Mouse (Mus musculus) spleen, adult 12 weeks (tissue): ENCODE data around the gene Foxo1.

Experiments
- DNase-seq: peaks from one replicate; pipeline ENCODE4 v3.0.0; 2022; ENCODE audit warnings: low spot score

Gene Foxo1

GRCm38 (mm10) chr3:52308586-52309321 lies 40.6 kb downstream of the Foxo1 start:
- DNase-seq, result no peak

GRCm38 (mm10) chr3:52320516-52321270 lies 52.6 kb downstream of the Foxo1 start:
- DNase-seq, result no peak

GRCm38 (mm10) chr3:52322401-52323385 lies 54.6 kb downstream of the Foxo1 start:
- DNase-seq, result no peak

DNA sequence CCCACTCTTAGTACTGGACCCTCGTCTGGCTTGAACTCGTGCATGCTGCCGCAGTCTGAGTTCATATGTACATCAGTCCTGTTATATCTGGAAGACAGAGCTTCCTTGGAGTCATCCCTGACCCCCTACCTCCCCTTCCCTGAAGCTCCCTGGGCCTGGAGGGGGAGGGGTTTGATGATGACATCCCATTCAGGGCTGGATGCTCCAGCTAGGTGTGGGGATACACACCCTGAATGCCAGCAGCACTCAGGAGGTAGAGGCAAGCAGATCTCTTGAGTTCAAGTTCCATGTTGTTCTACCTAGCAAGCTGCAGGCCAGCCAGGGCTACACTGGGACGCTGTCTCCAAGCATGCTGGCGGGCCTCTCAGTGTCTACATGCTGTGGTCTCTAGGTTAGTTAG lies 56.9 kb downstream of the Foxo1 start:
- no peak for DNase-seq

- no peak for DNase-seq
Measured at GRCm38 (mm10) chr3:52326687-52327086, 58.6 kb downstream of the Foxo1 start.

- no peak for DNase-seq
Measured at GRCm38 (mm10) chr3:52327146-52327545, 59.0 kb downstream of the Foxo1 start.

GRCm38 (mm10) chr3:52331709-52332108 lies 63.6 kb downstream of the Foxo1 start:
- DNase-seq, result no peak

DNA sequence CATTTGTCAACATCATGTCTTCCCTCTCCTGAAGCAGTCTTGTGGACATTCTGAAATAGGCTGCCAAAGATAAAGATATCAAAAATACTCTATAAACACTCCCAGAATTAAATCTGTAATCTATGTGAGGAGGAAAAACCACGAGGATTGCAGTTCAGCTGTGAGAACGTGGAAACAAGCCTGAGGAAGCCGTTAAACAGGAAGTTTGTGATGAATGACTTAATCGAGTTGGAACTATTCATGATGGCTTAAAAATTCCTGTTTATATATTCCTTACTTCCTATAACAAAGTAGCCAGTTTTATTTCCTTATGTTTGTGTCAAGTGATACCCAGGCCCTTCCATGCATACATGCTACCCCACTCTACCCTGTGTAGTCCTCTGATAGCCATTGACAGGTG lies 70.6 kb downstream of the Foxo1 start:
- no peak for DNase-seq

DNA sequence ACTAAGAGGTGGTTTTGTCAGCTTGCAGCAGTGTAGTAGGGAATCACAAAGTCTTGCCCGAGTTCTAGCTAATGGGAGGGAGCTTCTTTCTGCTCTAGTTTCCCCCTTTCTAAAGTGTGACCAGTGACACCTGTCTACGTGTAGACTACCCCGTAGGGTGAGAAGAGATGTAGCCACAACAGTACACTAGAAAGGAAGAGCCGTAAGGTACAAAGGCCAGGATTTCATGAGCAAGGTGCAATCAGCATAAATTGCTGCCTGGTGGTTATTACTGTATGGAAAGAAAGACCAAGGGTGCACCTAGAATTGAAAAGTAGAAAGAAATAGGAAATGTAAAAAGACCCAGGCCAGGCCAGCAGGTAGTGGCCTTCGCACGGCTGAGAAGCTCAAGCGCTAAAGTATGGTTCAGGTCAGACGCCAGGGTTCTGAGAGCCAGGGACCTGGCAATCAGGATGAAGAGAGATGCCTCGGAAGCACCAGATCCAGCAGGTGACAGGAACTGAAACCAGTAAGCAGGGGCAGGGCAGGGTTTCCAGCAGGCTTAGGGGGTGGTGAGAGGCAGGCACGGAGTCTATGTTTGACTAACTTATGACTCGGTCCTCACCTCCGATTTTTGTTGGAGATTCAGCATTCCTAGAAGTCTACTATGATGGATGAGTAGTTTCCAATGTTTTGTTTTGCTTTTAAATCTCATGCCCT lies 72.3 kb downstream of the Foxo1 start:
- peak; percentile 9 for DNase-seq

DNA sequence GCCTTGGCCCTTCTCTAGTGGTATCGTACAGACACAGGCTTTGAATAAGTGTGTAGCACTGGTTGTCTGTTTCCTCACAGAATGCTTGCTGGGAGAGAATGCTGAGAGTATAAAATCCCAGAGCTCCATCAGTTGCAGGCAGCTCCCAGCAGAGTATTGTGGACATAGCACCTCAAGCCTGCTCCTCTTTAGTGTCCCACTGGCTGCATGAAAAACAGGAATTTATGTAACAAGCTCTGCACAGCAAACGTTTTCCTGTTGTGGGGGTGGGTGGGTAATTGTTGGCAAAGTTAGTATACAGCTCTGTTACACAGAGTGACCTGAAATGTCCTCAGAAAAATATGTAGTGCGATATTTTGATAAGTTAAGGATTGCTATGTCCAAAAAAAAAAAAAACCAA lies 74.1 kb downstream of the Foxo1 start:
- no peak for DNase-seq

DNA sequence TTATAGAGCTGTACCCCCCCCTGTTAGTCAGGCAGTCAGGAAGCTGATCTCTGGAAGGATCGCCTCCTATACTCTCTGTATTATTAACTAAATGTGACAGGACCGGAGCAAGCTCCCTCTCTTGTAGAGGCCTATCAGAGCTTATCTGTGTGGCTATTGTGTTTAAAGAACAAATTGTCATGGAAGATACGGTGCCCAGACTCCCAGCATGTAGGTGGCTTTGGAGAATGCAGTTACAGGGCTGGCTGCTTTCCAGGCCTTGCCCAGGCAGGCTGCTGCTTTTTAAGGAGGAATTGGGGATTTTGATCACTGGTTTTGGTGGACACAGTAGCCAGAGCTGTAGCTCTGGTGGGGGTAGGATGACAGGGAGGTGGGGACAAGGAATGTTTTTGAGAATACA lies 74.7 kb downstream of the Foxo1 start:
- no peak for DNase-seq

GRCm38 (mm10) chr3:52343270-52344070 lies 75.3 kb downstream of the Foxo1 start:
- DNase-seq, result peak; percentile 25

DNA sequence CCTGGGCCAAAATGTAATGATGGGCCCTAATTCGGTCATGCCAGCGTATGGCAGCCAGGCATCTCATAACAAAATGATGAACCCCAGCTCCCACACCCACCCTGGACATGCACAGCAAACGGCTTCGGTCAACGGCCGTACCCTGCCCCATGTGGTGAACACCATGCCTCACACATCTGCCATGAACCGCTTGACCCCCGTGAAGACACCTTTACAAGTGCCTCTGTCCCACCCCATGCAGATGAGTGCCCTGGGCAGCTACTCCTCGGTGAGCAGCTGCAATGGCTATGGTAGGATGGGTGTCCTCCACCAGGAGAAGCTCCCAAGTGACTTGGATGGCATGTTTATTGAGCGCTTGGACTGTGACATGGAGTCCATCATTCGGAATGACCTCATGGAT lies 77.7 kb downstream of the Foxo1 start:
- DNase-seq, result no peak

DNA sequence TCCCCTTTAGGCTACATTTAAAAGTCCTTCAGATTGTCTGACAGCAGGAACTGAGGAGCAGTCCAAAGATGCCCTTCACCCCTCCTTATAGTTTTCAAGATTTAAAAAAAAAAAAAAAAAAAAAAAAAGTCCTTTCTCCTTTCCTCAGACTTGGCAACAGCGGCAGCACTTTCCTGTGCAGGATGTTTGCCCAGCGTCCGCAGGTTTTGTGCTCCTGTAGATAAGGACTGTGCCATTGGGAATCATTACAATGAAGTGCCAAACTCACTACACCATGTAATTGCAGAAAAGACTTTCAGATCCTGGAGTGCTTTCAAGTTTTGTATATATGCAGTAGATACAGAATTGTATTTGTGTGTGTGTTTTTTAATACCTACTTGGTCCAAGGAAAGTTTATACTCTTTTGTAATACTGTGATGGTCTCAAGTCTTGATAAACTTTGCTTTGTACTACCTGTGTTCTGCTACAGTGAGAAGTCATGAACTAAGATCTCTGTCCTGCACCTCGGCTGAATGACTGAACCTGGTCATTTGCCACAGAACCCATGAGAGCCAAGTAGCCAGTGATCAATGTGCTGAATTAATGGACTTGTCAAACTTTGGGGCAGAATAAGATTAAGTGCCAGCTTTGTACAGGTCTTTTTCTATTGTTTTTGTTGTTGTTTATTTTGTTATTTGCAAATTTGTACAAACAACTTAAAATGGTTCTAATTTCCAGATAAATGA lies 79.0 kb downstream of the Foxo1 start:
- DNase-seq, result no peak

GRCm38 (mm10) chr3:52347980-52348622 lies 80.0 kb downstream of the Foxo1 start:
- DNase-seq, result no peak

GRCm38 (mm10) chr3:52350636-52351035 lies 82.5 kb downstream of the Foxo1 start:
- no peak for DNase-seq

- DNase-seq, result no peak
Measured at GRCm38 (mm10) chr3:52351901-52352300, 83.8 kb downstream of the Foxo1 start.

DNA sequence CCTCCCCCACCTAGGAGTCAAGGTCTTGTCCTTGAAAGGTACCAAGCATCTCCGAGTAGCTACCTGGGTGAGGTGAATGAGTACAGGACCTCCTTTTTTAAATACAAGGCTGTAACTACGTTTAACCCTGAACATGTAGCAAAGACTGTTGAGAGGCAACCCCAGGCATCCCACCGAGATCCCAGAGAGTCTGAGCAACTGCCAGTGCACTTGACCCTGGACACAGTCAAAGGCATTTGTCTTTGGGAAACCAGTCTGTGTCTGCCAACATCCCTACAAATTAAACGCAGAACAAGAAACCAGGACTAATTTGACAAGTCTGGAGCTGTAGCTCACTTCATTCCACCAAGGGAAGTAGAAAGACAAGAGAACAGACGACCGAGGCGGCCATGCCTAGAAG lies 86.1 kb downstream of the Foxo1 start:
- no peak for DNase-seq

- no peak for DNase-seq
Measured at GRCm38 (mm10) chr3:52357265-52357953, 89.3 kb downstream of the Foxo1 start.
